Mouse (Mus musculus): ENCODE measurements around the gene Zfp455. TPM values are rescaled to one million over a fixed set of nuclear protein-coding genes. Genes with fewer than 3 reads are reported as not detected.
A peak's percentile ranks its signal among the peaks of the same experiment; 100 is the strongest.
"Not testable (repeated sequence)": the region's sequence is repeated elsewhere in the genome, so short reads cannot be mapped to it uniquely, and the experiment has no call there.

Zfp455 gene
- 1 to 10 TPM in 1 of 2 experiments, under 1 TPM in 1; 0.95 to 1.0 TPM for total RNA-seq (2021)
- long read RNA-seq, experiment 1, result 0 reads
- long read RNA-seq, experiment 2, result 0 reads

GRCm38 (mm10) chr13:67194340-67194894, at the start of gene Zfp455:
Gene Zfp455 (plus strand): TSS chr13:67194506.
- peak; percentile 41 to 56 for DNase-seq
- intact Hi-C loops (cut with DNase I), result loop anchor here (10.0 kb wide), 1 partner anchor 260 kb away; the partner anchor contains the start of gene Zfp874a

GRCm38 (mm10) chr13:67166122-67166521, 28.2 kb upstream of the Zfp455 start:
- intact Hi-C loops (cut with DNase I); DNase-seq: not testable (repeated sequence)

GRCm38 (mm10) chr13:67172991-67173722, 21.1 kb upstream of the Zfp455 start, which contains the start of gene Rsl1:
Gene Rsl1 (plus strand): TSS chr13:67173182.
- intact Hi-C loops (cut with DNase I), result not testable (repeated sequence)
- peak; percentile 70 to 77 for DNase-seq

- intact Hi-C loops (cut with DNase I), result no loop called here
- no peak for DNase-seq
These were observed 20.6 kb upstream of the Zfp455 start for GRCm38 (mm10) chr13:67173723-67174055.

- intact Hi-C loops (cut with DNase I), result no loop called here
- no peak for DNase-seq
These were observed 7.3 kb downstream of the Zfp455 start for GRCm38 (mm10) chr13:67201656-67202055.

GRCm38 (mm10) chr13:67214015-67214607, 19.8 kb downstream of the Zfp455 start:
- DNase-seq, result no peak
- intact Hi-C loops (cut with DNase I), result no loop called here

Other genes starting within 250 kb of the Zfp455 start
- gene Zfp712, start 133.3 kb upstream of the Zfp455 start, total RNA-seq (2021), result 1 to 10 TPM; 1.6 to 1.7 TPM
- 1 to 10 TPM in 1 of 2 experiments, under 1 TPM in 1; 1.00 to 1.4 TPM for gene Zfp708, start 96.5 kb upstream of the Zfp455 start, total RNA-seq (2021)
- gene Gm28557, start 85.9 kb upstream of the Zfp455 start, total RNA-seq (2021), result 1 to 10 TPM; 2.4 to 2.6 TPM
- 1 to 10 TPM in 1 of 2 experiments, under 1 TPM in 1; 0.88 to 1.1 TPM for gene Rslcan18, start 78.2 kb upstream of the Zfp455 start, total RNA-seq (2021)
- gene Zfp759, start 72.8 kb upstream of the Zfp455 start, total RNA-seq (2021), result 1 to 10 TPM; 4.0 to 6.5 TPM
- 1 to 10 TPM; 2.9 to 4.0 TPM for gene Rsl1, start 21.3 kb upstream of the Zfp455 start, total RNA-seq (2021)
- 1 to 10 TPM; 2.5 to 2.7 TPM for gene Zfp458, start 84.0 kb downstream of the Zfp455 start, total RNA-seq (2021)
- gene Zfp457, start 112.0 kb downstream of the Zfp455 start, total RNA-seq (2021), result 1 to 10 TPM; 2.9 to 4.5 TPM
- 1 to 10 TPM; 2.4 to 3.0 TPM for gene Zfp595, start 138.1 kb downstream of the Zfp455 start, total RNA-seq (2021)
- under 1 TPM; 0.67 to 0.93 TPM for gene Gm28044, start 166.0 kb downstream of the Zfp455 start, total RNA-seq (2021)
- gene Zfp953, start 166.1 kb downstream of the Zfp455 start, total RNA-seq (2021), result 1 to 10 TPM; 1.3 to 1.5 TPM
- 1 to 10 TPM in 1 of 2 experiments, under 1 TPM in 1; 0.69 to 1.8 TPM for gene Gm28041, start 181.2 kb downstream of the Zfp455 start, total RNA-seq (2021)
- gene Zfp456, start 181.3 kb downstream of the Zfp455 start, total RNA-seq (2021), result 1 to 10 TPM in 1 of 2 experiments, under 1 TPM in 1; 0.81 to 1.0 TPM
- 1 to 10 TPM; 1.6 to 1.8 TPM for gene Zfp429, start 205.3 kb downstream of the Zfp455 start, total RNA-seq (2021)
- gene Zfp459, start 226.9 kb downstream of the Zfp455 start, total RNA-seq (2021), result under 1 TPM in 1 of 2 experiments, not detected in 1; 0.29 TPM